Mouse (Mus musculus): ENCODE data around the gene Ydjc. TPM values are rescaled to one million over a fixed set of nuclear protein-coding genes. Genes with fewer than 3 reads are reported as not detected.

The Ydjc gene
- polyA plus RNA-seq, 1 experiment: 15.5 TPM

- TF ChIP-seq EP300 (IDR thresholded peaks at IDR 0.05; ENCODE audit: insufficient read depth, low read depth, low read length) (no peak), CTCF (IDR thresholded peaks at IDR 0.05; ENCODE audit: low read depth, low read length) (no peak), POLR2A (IDR thresholded peaks at IDR 0.05; ENCODE audit: insufficient read depth, low read length) (no peak)
- Histone ChIP-seq H3K4me3 (ENCODE audit: low read depth, low read length) (peak overlapping the region; percentile 69), H3K27me3 (ENCODE audit: control insufficient read depth, insufficient read depth, low read length, poor library complexity, severe bottlenecking) (no peaks in the 10 kb centered on the region), H3K9me3 (replicated peaks; ENCODE audit: control insufficient read depth, insufficient read depth, low read length, poor library complexity, severe bottlenecking) (no peaks in the 10 kb centered on the region), H3K9ac (ENCODE audit: low read depth, poor library complexity, severe bottlenecking) (peak overlapping the region; percentile 68), H3K27ac (ENCODE audit: insufficient read depth, low read length) (no peak overlapping the region), H3K36me3 (ENCODE audit: control insufficient read depth, insufficient read depth, low read length, poor library complexity, severe bottlenecking) (no peaks in the 10 kb centered on the region), H3K4me1 (ENCODE audit: control insufficient read depth, insufficient read depth, low read length) (no peaks in the 10 kb centered on the region)
Observed at GRCm38 (mm10) chr16:17209404-17209960, 65.1 kb downstream of the Ydjc start.

Other genes starting within 250 kb of the Ydjc start
- 26.5 and 27.5 TPM in 2 replicates for gene Ppm1f, start 248.2 kb upstream of the Ydjc start, polyA plus RNA-seq (2011; ENCODE audit: insufficient read depth, insufficient read length, low read depth, missing spikeins)
- gene Mapk1, start 161.2 kb upstream of the Ydjc start, polyA plus RNA-seq (2011; ENCODE audit: insufficient read depth, insufficient read length, low read depth, missing spikeins): 327 and 351 TPM in 2 replicates
- 6.9 and 11.0 TPM in 2 replicates for gene Ypel1, start 74.9 kb upstream of the Ydjc start, polyA plus RNA-seq (2011; ENCODE audit: insufficient read depth, insufficient read length, low read depth, missing spikeins)
- 128 and 139 TPM in 2 replicates for gene Ppil2, start 33.4 kb upstream of the Ydjc start, polyA plus RNA-seq (2011; ENCODE audit: insufficient read depth, insufficient read length, low read depth, missing spikeins)
- 44.0 and 55.6 TPM in 2 replicates for gene 2610318N02Rik, start 19.5 kb upstream of the Ydjc start, polyA plus RNA-seq (2011; ENCODE audit: insufficient read depth, insufficient read length, low read depth, missing spikeins)
- gene Sdf2l1, start 12.2 kb upstream of the Ydjc start, polyA plus RNA-seq (2011; ENCODE audit: insufficient read depth, insufficient read length, low read depth, missing spikeins): 21.0 and 26.1 TPM in 2 replicates
- 1.5 and 1.7 TPM in 2 replicates for gene Ccdc116, start 2.6 kb downstream of the Ydjc start, polyA plus RNA-seq (2011; ENCODE audit: insufficient read depth, insufficient read length, low read depth, missing spikeins)
- 203 and 207 TPM in 2 replicates for gene Ube2l3, start 58.0 kb downstream of the Ydjc start, polyA plus RNA-seq (2011; ENCODE audit: insufficient read depth, insufficient read length, low read depth, missing spikeins)
- 0.63 and 0.90 TPM in 2 replicates for gene Rimbp3, start 64.0 kb downstream of the Ydjc start, polyA plus RNA-seq (2011; ENCODE audit: insufficient read depth, insufficient read length, low read depth, missing spikeins)
- 40.9 and 43.5 TPM in 2 replicates for gene Hic2, start 89.0 kb downstream of the Ydjc start, polyA plus RNA-seq (2011; ENCODE audit: insufficient read depth, insufficient read length, low read depth, missing spikeins)
- gene Tmem191c, start 131.5 kb downstream of the Ydjc start, polyA plus RNA-seq (2011; ENCODE audit: insufficient read depth, insufficient read length, low read depth, missing spikeins): 9.6 and 10.5 TPM in 2 replicates
- gene Serpind1, start 186.8 kb downstream of the Ydjc start, polyA plus RNA-seq (2011; ENCODE audit: insufficient read depth, insufficient read length, low read depth, missing spikeins): not detected in 2 replicates